Mouse (Mus musculus) hindbrain, postnatal 0 days (tissue): Measurements from ENCODE around the gene Asb1. TPM values are rescaled to one million over a fixed set of nuclear protein-coding genes. Genes with fewer than 3 reads are reported as not detected.

Source experiments
- ATAC-seq: fragments of 200-750 bp; cut with Nextera tagmentation; 2 replicates; pipeline ENCODE4 v1.8.0; 2017; ENCODE audit warnings: mild to moderate bottlenecking, moderate TSS enrichment, moderate library complexity
- DNase-seq: peaks from one replicate; pipeline ENCODE4 v3.0.0-alpha.2; 2015; ENCODE audit warnings: low spot score
- H3K27ac ChIP-seq: fragments of 300-500 bp; sonication (generic); 2 replicates; pipeline ENCODE4 v1.5.1; 2014; ENCODE audit warnings: mild to moderate bottlenecking
- H3K27me3 ChIP-seq: fragments of 300-500 bp; sonication (generic); 2 replicates; pipeline ENCODE4 v1.6.1; 2014; ENCODE audit warnings: low read length, mixed read lengths; ENCODE audit not compliant: insufficient read depth
- H3K36me3 ChIP-seq: fragments of 300-500 bp; sonication (generic); 2 replicates; pipeline ENCODE4 v1.6.1; 2014; ENCODE audit warnings: low read length, mixed read lengths; ENCODE audit not compliant: insufficient read depth
- H3K4me1 ChIP-seq: fragments of 300-500 bp; sonication (generic); 2 replicates; pipeline ENCODE4 v1.6.1; 2014; ENCODE audit warnings: antibody characterized with exemption, low read length, mixed read lengths; ENCODE audit not compliant: insufficient read depth
- H3K4me2 ChIP-seq: fragments of 300-500 bp; sonication (generic); 2 replicates; pipeline ENCODE4 v1.6.1; 2014; ENCODE audit warnings: low read depth, mild to moderate bottlenecking, low read length, moderate library complexity, mixed read lengths
- H3K4me3 ChIP-seq: fragments of 300-500 bp; sonication (generic); 2 replicates; pipeline ENCODE4 v1.5.1; 2014; ENCODE audit warnings: low read length
- H3K9ac ChIP-seq: fragments of 300-500 bp; sonication (generic); replicated peaks from 2 replicates; pipeline ENCODE4 v1.6.1; 2014; ENCODE audit warnings: mild to moderate bottlenecking, low read length, moderate library complexity, mixed read lengths
- H3K9me3 ChIP-seq: fragments of 300-500 bp; sonication (generic); 2 replicates; pipeline ENCODE4 v1.6.1; 2016; ENCODE audit warnings: low read length, mixed read lengths
- CTCF ChIP-seq: IDR thresholded peaks from 2 replicates; pipeline ENCODE4 v1.5.1; 2016; ENCODE audit warnings: antibody characterized with exemption, control low read depth, low read depth
- WGBS: fragments of 180-500 bp; shearing (Covaris S2); extraction: QIAGEN DNeasy Blood & Tissue Kit; methylation state at CpG from one replicate; pipeline ENCODE4 v1.1.7; 2014; 5-methylcytosine and 5-hydroxymethylcytosine counted together
- polyA plus RNA-seq: library from polyadenylated mRNA; unstranded; fragments of >200 nt; fragmentation: Nextera tagmentation; extraction: Ambion mirVana; gene quantifications from 2 replicates; pipeline ENCODE4 v1.2.1, GENCODE M21; 2015
- total RNA-seq: library from RNA; depleted of rRNA; stranded (reverse); fragments of >200 nt; gene quantifications from 2 replicates; pipeline ENCODE4 v1.2.3, GENCODE M21; 2014

Asb1 gene
- total and polyA plus RNA-seq, 2 experiments from 2014 or later = 10.2 to 41.9 TPM

GRCm38 (mm10) chr1:91532892-91533291 is 7.5 kb upstream of the Asb1 start:
- Histone ChIP-seq H3K9ac (no peak overlapping the region), H3K27me3 (no peaks in the 10 kb centered on the region)

GRCm38 (mm10) chr1:91533483-91533882 is 6.9 kb upstream of the Asb1 start:
- H3K4me3 ChIP-seq = no peak overlapping the region
- no peak overlapping the region for H3K4me2 ChIP-seq
- DNase-seq (no peak), ATAC-seq (no peak)
- WGBS = 61% methylated on average over 2 of the region's 2 CpGs
- H3K27ac ChIP-seq = no peak overlapping the region
- no peak for TF ChIP-seq CTCF
- H3K27me3 ChIP-seq = no peaks in the 10 kb centered on the region
- no peaks in the 10 kb centered on the region for H3K9me3 ChIP-seq
- no peaks in the 10 kb centered on the region for H3K4me1 ChIP-seq
- peaks cover 4% of the 10 kb centered on the region; the same call in 1 of the 2 replicates for H3K36me3 ChIP-seq
- no peak overlapping the region for H3K9ac ChIP-seq

More at GRCm38 (mm10) chr1:91532892-91533291, 7.5 kb upstream of the Asb1 start:
- H3K27ac ChIP-seq = no peak overlapping the region
- no peaks in the 10 kb centered on the region for H3K4me1 ChIP-seq
- H3K9me3 ChIP-seq = no peaks in the 10 kb centered on the region
- 78% methylated on average over 5 of the region's 5 CpGs for WGBS
- no peak for DNase-seq
- no peak overlapping the region for H3K4me2 ChIP-seq
- no peak for ATAC-seq
- H3K4me3 ChIP-seq = no peak overlapping the region
- TF ChIP-seq CTCF = no peak
- H3K36me3 ChIP-seq = peaks cover 10% of the 10 kb centered on the region; the same call in 1 of the 2 replicates

- Histone ChIP-seq H3K4me1 (no peaks in the 10 kb centered on the region), H3K4me2 (no peak overlapping the region), H3K27ac (no peak overlapping the region), H3K36me3 (no peaks in the 10 kb centered on the region), H3K9me3 (no peaks in the 10 kb centered on the region), H3K27me3 (no peaks in the 10 kb centered on the region), H3K9ac (no peak overlapping the region), H3K4me3 (no peak overlapping the region)
- peak; percentile 33; the same call in 1 of the 2 replicates for TF ChIP-seq CTCF
- DNase-seq (no peak), ATAC-seq (no peak)
- WGBS = 77% methylated on average over 19 of the region's 19 CpGs
These were observed 6.2 kb upstream of the Asb1 start for GRCm38 (mm10) chr1:91533961-91534723.

GRCm38 (mm10) chr1:91537786-91538569 is 2.4 kb upstream of the Asb1 start:
- no peak overlapping the region for H3K27ac ChIP-seq
- H3K4me1 ChIP-seq = peaks cover 13% of the 10 kb centered on the region
- no peaks in the 10 kb centered on the region for H3K27me3 ChIP-seq
- WGBS = 29% methylated on average over 22 of the region's 22 CpGs
- no peak for TF ChIP-seq CTCF
- H3K9me3 ChIP-seq = no peaks in the 10 kb centered on the region
- H3K4me3 ChIP-seq = no peak overlapping the region
- no peak overlapping the region for H3K9ac ChIP-seq
- H3K4me2 ChIP-seq = no peak overlapping the region
- ATAC-seq (no peak), DNase-seq (no peak)
- no peaks in the 10 kb centered on the region for H3K36me3 ChIP-seq

- TF ChIP-seq CTCF = no peak
- ATAC-seq (no peak), DNase-seq (no peak)
- no peaks in the 10 kb centered on the region for H3K27me3 ChIP-seq
- H3K4me3 ChIP-seq = no peak overlapping the region
- H3K36me3 ChIP-seq = no peaks in the 10 kb centered on the region
- 50% methylated on average over 1 of the region's 1 CpGs for WGBS
- no peak overlapping the region for H3K9ac ChIP-seq
- no peak overlapping the region for H3K27ac ChIP-seq
- H3K4me1 ChIP-seq = peaks cover 13% of the 10 kb centered on the region
- H3K9me3 ChIP-seq = no peaks in the 10 kb centered on the region
- no peak overlapping the region for H3K4me2 ChIP-seq
These were observed 1.8 kb upstream of the Asb1 start for GRCm38 (mm10) chr1:91538570-91538929.

GRCm38 (mm10) chr1:91539246-91539645 is 1.1 kb upstream of the Asb1 start:
- Histone ChIP-seq H3K27me3 (no peaks in the 10 kb centered on the region), H3K27ac (no peak overlapping the region), H3K4me3 (peak overlapping the region; percentile 94), H3K4me1 (peaks cover 13% of the 10 kb centered on the region), H3K9ac (no peak overlapping the region; the same call in 1 of the 2 replicates), H3K9me3 (no peaks in the 10 kb centered on the region), H3K36me3 (no peaks in the 10 kb centered on the region), H3K4me2 (peak overlapping the region; percentile 98)
- no peak for TF ChIP-seq CTCF
- 36% methylated on average over 6 of the region's 6 CpGs for WGBS
- ATAC-seq (no peak), DNase-seq (no peak)
